Mouse (Mus musculus): ENCODE data around the gene Metap2.
A peak's percentile ranks its signal among the peaks of the same experiment; 100 is the strongest.
"Not testable (repeated sequence)": the region's sequence is repeated elsewhere in the genome, so short reads cannot be mapped to it uniquely, and the experiment has no call there.

Metap2 gene

DNA sequence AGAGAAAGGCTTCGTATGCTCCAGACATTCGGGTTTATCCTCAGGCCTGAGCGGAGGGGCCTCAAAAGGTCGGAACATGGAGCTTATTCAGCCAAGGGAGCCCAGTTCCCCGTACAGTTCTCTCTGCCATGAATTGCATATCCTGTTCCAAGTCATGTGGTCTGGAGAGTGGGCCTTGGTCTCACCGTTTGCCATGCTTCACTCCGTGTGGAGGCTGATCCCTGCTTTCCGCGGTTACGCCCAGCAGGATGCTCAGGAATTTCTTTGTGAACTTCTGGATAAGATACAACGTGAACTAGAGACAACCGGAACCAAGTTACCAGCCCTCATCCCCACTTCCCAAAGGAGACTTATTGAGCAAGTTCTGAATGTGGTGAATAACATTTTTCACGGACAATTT is 50.2 kb downstream of the Metap2 start:
- DNase-seq (ENCODE audit: low read depth, low spot score), result peak; percentile 49

DNA sequence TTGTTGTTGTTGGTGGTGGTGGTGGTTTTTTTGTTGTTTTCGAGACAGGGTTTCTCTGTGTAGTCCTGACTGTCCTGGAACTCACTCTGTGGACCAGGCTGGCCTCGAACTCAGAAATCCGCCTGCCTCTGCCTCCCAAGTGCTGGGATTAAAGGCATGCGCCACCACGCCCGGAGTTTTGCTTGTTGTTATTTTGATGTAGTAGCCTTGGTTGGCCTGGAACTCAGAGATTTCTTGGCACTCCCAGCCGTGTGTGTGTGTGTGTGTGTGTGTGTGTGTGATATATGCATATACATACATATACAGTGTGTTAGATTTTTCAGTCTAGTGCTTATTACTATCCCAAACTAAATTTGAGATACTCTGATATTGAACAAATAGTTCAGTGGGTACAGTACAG is 61.8 kb downstream of the Metap2 start:
- DNase-seq (ENCODE audit: low read depth, low spot score), result not testable (repeated sequence)

DNA sequence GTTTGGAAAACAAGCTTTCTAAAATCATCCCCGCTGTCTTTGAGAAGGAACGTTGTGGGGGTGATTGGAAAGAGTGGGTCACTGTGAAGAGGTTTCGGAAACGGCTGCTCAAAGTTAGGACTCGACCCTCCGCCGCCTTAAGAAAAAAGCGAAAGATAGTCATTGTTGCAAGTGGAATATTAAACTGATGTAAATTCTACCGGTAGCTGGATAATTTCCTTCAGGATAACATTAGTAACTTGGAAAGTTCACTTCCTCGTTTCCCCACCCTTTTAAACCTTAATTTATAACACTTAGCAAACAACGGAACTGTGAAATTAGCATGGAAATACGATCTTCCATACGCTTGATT is 62.5 kb downstream of the Metap2 start:
- DNase-seq (ENCODE audit: low read depth, low spot score), result no peak

DNA sequence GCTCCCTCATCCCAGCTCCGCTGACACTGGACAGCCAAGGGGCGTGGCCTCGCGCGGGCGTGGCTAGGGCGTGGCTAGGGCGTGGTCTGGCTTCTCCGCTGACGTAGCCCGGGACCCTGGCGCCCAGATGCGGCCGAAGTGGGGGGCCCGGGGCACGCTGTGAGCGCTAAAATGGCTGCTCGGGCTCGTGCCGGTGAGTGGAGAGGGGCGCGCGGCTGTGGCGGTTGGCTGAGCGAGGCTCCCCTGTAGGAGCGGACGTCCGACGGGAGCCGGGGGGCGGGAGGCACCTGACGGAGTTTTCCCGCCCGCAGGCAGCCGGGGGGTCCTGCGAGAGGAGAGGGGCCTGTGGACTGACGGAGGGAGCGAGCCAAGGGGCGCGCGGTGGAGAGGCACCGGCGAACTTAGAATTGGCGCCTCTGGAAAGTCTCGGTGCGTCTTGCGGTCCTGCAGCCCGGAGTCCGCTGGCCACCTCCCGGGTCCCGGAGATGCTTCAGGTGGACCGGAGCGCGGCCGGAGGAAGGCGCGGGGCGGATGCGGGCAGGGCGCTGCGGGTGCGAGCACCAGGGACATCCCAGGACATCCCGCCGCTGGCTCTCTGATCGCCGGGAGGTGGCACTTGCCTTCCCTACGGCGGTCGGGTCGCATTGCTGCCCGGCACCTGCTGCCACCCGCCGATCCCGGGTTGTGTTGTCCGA is 63.0 kb downstream of the Metap2 start:
- peak; percentile 68 for DNase-seq (ENCODE audit: low read depth, low spot score)

DNA sequence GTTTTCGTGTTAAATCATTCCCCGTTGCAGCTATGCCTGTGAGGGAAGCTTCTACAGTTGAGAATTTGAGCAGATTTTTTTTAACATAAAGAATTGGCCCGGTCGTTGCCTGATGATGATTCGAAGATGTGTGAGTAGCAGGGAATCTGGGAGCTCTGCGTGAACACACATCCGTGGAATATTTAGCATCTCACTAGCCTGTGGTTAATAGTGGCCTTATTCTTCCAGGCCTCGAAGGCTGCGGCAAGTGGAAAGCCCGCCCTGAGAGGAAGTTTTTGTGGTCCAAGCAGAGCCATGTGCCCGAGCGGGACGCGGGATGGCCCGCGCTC is 63.6 kb downstream of the Metap2 start:
- no peak for DNase-seq (ENCODE audit: low read depth, low spot score)

DNA sequence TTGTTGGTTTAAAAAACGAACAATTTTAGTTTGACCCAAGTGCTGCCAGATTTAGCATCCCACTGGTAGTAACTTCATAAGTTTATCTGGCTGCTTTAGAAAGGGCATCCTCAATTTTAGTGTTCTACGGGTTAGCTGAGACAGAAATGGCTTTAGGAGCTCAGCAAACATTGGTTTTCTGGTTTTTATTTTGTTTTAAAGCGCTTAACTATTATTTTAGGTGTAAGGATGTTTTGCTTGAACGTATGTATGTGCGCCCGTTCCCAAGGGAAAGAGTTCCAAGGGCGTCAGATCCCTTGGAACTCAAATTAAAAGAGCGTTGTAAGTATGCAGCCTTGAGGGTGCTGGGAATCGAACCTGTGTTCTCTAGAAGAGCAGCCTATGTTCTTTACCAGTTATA is 64.1 kb downstream of the Metap2 start:
- DNase-seq (ENCODE audit: low read depth, low spot score), result no peak

DNA sequence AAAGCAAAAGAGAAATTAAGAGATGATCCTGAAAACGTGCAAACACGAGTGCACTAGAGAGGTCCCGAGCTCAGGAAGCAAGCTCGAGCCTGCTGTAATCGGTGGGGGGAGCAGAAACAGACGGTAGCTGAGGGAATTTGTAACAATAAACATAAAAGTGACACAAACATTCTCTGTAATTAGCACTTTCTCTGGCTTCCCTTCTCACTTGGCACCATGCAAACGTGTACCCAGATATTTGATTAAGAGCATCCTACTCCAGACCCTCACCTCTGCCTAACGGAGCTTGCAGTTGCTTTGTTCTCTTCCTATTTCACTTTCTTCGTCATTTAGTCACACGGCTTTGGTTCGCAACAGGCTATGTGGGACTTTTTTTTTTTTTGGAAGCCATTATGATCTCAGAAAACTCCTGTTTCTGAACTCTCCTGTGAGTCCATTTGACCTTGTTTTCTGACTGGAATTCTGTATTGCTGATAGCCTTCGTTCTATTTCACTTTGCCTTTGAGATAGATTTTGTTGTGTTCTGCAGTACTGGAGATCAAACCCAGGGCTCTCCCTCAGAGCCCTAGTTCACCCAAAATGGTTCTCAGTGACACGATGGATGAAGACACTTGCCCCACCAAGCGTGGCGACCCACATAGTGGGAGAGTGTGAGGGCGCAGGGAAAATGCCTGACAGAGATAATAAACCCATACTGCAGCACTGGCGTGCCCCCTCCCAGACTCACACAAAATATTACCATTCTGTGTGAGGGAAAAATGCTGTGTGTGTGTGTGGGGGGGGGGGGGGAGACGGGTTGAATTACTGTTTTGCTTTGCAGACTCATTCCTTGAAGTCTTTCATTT is 64.9 kb downstream of the Metap2 start:
- no peak for DNase-seq (ENCODE audit: low read depth, low spot score)

DNA sequence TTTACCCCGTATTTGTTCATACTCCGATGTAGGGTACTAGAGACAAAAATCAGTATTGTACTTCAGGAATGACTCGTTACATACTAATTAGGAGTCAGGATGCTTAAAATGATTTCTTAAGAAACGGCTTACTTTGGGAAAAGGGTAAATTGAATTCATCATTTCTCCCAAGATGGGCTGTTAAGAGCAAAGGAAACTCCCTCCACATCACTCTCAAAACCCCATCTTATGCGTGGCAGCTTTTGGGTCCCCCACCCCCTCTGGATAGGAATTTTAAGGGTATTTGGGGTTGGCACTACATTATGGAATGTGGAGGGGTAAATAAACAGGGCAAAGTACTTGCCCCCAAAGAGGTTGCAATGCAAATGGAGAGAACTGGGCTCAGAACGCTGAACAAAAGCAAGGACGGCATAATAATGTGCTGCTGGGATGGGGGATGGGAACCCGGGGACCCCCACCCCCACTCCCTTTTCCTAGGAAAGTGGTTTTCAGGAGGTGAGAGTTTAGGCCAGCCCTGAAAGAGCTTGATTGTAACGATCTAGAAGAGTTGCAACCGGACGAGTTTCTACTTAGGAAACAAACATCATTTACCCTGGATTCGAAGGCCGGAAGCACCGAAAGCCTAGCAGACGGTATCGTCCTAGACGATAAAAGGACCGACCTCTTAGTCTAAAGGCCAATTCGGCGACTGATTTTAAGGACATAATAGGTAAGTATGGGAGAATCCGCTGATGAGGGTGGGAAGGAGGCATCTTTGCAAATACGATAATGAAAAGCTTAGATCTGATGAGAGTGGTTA is 65.8 kb downstream of the Metap2 start, which contains the start of gene Usp44:
Usp44 (plus strand) TSS at position 625 of the 799 bp plus-strand sequence.
- DNase-seq (ENCODE audit: low read depth, low spot score), result no peak

DNA sequence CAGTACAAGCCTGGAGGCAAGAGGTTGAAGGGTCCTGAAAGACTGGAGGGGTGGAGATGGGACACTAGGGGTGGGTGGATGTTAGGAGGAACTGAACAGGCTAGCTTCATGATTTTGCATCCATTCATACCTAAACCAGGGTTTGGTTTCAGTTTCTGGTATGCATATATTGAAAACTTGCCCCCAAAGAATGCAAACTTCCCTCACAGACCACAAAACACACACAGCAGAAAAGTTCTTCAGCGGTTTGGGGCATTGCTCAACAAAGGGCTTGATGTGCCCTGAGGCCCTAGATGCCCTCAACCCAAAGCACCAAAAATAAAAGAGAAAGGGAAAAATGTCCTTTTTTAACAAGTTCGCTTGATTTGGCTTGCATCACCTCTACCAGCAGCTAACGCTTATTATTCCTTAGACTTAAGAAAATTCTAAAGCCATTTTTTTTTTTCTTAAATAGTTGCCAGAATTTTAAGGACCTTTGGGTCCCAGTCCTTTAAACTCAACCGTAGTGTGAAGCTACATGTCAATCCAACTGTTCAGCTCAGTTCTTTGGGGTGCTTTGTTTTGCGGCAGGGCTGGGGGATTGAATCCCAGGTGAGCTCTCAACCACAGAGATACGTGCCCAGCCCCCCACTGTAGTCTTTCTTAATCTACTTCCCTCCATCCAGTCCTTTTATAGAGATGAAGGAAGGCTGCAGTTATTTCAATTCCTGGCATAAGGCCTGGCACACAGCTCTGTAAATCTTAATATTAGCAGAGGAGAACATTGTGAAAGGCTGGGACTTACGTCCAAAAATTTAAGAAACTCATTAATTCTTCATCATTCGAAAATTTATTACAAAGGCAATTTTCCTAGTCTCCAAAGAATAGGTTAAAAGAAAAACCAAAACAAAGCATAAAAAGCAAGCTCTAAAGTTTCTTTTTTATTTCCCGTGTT is 66.7 kb downstream of the Metap2 start:
- no peak for DNase-seq (ENCODE audit: low read depth, low spot score)

DNA sequence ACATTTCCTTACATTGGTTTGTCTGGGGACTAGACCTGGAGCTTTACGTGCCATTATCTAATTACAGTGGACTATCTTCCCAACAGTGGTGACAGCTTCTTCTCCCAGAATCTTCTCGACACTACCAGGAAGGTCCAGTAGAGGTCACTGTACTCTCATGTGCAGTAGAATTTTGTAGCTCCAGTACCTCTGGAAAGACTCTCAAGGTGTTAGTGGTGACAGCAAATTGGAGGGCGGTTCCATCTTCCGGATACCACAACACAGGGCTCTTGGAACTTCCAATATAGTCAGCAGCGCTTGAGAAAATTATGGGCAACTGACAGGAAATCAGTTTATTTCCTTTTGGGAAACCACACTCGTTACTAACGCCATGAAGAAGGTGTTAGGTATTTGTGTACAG is 78.2 kb downstream of the Metap2 start:
- peak; percentile 89 for DNase-seq (ENCODE audit: low read depth, low spot score)

DNA sequence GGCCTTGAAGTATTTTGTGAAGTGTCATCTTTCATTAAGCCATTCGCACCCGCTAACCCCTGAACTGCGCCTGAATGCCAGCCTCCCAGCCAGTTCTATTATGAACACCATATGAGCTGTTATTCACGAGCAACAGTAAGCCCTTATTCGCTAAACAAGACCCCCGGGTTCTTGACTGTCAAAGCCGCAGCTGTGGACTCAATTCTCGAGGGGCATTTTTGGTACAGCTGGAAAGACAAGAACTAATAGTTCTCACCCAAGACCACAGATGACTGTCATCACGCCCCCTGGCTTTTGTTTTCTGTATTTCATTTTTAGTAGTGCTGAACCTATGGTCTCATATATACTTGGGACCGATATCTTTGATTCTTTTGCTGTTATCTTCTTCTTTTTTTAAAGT is 83.1 kb downstream of the Metap2 start:
- no peak for DNase-seq (ENCODE audit: low read depth, low spot score)

DNA sequence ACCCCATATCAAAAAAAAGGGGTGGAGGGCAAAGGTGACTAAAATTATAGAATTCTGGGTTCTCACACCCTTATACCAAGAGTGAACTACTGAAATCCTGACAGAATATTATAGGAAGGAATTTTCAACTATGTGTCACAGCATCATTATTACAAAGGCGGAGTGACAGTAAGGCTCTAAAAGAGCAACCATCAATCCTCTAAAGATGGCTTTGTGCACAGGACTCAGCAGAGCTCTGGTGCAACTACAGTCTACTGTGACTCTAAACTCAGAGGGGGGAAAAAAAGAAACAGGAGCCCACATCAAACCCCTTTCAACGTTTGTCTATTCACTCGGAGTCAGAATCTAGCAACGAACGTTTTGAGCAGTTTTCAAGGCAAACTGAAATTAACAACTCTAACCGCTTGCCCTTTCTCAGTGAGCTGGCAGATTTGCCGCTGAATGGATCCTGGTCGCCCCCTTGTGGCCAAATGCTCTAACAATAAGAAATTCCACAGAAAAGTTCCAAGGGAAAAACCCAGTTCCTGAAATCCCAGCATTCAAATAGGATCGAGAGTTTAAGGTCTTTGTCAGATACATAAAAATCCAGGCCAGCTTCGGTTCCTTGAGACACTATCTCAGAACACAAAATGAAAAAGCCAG is 84.0 kb downstream of the Metap2 start:
- peak; percentile 63 for DNase-seq (ENCODE audit: low read depth, low spot score)

DNA sequence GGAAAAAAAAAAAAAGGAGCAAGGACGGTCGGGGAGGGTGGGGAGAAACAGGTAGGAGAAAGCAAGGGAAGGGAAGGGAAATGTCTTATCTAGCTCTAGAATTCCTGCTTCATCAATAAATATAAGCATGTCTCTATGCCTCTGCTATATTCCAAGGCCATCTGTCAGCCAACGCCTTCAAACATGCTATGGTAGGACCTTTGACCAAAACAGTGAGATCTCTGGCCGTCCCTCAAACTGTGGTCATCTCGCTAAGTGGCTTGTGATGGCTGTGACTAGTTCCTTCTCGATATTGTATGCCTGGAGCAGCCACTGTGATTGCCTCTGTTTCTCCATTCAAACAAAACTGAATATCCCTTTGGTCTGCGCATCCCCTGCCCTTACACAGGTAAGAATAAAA is 84.8 kb downstream of the Metap2 start:
- DNase-seq (ENCODE audit: low read depth, low spot score), result no peak

DNA sequence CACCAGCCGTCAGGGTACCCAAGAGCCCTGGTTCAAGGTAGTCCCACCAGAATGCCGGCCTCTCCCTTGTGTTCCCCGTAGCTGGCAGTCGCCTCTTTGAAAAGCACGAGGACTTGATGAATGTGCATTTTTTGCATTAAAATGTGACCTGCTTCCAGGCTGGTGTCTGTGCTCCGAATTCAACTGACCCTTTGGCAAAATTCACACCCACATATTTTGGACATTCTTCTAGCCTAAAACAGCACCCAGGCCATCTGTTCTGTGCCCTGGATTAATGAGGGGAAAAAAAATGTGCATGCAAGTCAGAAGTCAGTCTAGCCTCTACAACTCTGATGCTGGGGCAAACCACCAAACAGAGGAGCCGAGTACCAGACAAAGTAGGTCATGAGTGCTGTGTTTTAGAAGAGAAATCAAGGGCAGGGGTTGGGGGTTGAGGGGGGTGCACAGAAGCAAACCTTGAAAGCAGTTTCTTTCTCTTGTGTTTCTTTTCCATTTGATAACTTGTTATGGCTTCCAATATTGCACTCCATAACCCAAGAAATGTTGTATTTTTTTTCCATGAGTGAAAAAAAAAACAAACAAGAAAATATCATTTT is 86.2 kb downstream of the Metap2 start:
- DNase-seq (ENCODE audit: low read depth, low spot score), result peak; percentile 3

DNA sequence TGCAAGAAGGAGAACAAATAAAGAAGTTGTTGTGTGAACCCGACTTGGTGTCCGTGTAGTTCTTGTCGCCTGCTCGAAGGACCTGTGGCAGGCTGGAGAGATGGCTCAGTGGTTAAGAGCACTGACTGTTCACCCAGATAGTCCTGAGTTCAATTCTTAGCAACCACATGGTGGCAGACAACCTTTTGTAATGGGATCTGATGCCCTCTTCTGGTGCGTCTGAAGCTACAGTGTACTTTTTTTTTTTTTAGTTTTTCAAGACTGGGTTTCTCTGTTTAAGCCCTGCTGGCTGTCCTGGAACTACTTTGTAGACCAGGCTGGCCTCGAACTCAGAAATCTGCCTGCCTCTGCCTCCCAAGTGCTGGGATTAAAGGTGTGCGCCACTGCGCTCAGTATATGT is 87.5 kb downstream of the Metap2 start:
- DNase-seq (ENCODE audit: low read depth, low spot score), result peak; percentile 2

Data from ES-CJ7 (cell line).